Mouse (Mus musculus) cerebellum, adult 9-10 months (tissue): ENCODE measurements at regions not wholly inside any gene's neighbourhood (a gene's known extent, or its start where the extent isn't known, plus 50 kb on each side); places are given as distances from the start of the nearest gene placed in this dataset.

Experiments
- DNase-seq: peaks from one replicate; pipeline ENCODE4 v3.0.0; 2022

GRCm38 (mm10) chr13:45218251-45218650, 139.8 kb downstream of the Gm9817 start:
- DNase-seq, result no peak

- DNase-seq, result no peak
Observed at GRCm38 (mm10) chr13:45219671-45220070, 141.2 kb downstream of the Gm9817 start.

- peak; percentile 15 for DNase-seq
Observed at GRCm38 (mm10) chr13:45230804-45231203, 152.3 kb downstream of the Gm9817 start.

GRCm38 (mm10) chr13:45235236-45235635, 154.3 kb upstream of the Mylip start:
- DNase-seq, result no peak

GRCm38 (mm10) chr13:45238258-45238657, 151.3 kb upstream of the Mylip start:
- no peak for DNase-seq

- DNase-seq, result no peak
Observed at GRCm38 (mm10) chr13:45239153-45239552, 150.4 kb upstream of the Mylip start.

GRCm38 (mm10) chr13:45240009-45240653, 149.4 kb upstream of the Mylip start:
- no peak for DNase-seq

- DNase-seq, result no peak
Observed at GRCm38 (mm10) chr13:45242261-45242660, 147.3 kb upstream of the Mylip start.

GRCm38 (mm10) chr13:45242750-45243149, 146.8 kb upstream of the Mylip start:
- no peak for DNase-seq

GRCm38 (mm10) chr13:45245651-45246050, 143.9 kb upstream of the Mylip start:
- DNase-seq, result no peak

- no peak for DNase-seq
Observed at GRCm38 (mm10) chr13:45246341-45246740, 143.2 kb upstream of the Mylip start.

GRCm38 (mm10) chr13:45250028-45250427, 139.5 kb upstream of the Mylip start:
- DNase-seq, result no peak

GRCm38 (mm10) chr13:45251068-45251467, 138.5 kb upstream of the Mylip start:
- DNase-seq, result no peak

GRCm38 (mm10) chr13:45252126-45252525, 137.4 kb upstream of the Mylip start:
- no peak for DNase-seq

- no peak for DNase-seq
Observed at GRCm38 (mm10) chr13:45253221-45253620, 136.3 kb upstream of the Mylip start.

GRCm38 (mm10) chr13:45255277-45255676, 134.3 kb upstream of the Mylip start:
- no peak for DNase-seq

- DNase-seq, result no peak
Observed at GRCm38 (mm10) chr13:45262011-45262410, 127.5 kb upstream of the Mylip start.

GRCm38 (mm10) chr13:45266287-45267064, 123.1 kb upstream of the Mylip start:
- DNase-seq, result no peak

- DNase-seq, result no peak
Observed at GRCm38 (mm10) chr13:45267446-45267845, 122.1 kb upstream of the Mylip start.

- no peak for DNase-seq
Observed at GRCm38 (mm10) chr13:45267906-45268305, 121.6 kb upstream of the Mylip start.

GRCm38 (mm10) chr13:45274261-45274884, 115.2 kb upstream of the Mylip start:
- DNase-seq, result no peak

- DNase-seq, result no peak
Observed at GRCm38 (mm10) chr13:45275391-45275790, 114.2 kb upstream of the Mylip start.

GRCm38 (mm10) chr13:45277842-45278416, 111.6 kb upstream of the Mylip start:
- no peak for DNase-seq

- no peak for DNase-seq
Observed at GRCm38 (mm10) chr13:45281106-45281505, 108.4 kb upstream of the Mylip start.
